Mouse (Mus musculus) right cerebral cortex, adult 18-20 months (tissue): Measurements from ENCODE around the gene Rab37.

ENCODE experiments used
- DNase-seq: peaks from one replicate; pipeline ENCODE4 v3.0.0; 2022; ENCODE audit warnings: mixed read lengths

Gene Rab37

DNA sequence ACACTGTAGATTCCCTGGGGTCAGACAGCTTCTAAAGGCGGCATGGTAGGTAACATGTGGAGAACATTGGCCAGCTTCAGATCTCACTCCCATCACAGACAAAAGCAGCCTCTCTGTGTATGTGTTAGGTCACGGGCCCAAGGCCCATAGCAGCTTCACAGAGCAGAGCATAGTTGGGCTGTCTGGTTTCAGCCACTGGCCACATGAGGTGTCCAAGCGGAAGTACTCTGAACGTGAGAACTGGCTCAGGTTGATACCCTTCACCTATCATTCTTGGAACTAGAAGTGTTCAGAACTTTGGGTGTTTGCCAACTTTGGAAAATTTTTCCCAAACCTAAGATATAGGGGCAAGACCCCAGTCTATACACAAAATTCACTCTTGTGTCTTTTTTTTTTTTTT lies 78.2 kb downstream of the Rab37 start:
- no peak for DNase-seq

DNA sequence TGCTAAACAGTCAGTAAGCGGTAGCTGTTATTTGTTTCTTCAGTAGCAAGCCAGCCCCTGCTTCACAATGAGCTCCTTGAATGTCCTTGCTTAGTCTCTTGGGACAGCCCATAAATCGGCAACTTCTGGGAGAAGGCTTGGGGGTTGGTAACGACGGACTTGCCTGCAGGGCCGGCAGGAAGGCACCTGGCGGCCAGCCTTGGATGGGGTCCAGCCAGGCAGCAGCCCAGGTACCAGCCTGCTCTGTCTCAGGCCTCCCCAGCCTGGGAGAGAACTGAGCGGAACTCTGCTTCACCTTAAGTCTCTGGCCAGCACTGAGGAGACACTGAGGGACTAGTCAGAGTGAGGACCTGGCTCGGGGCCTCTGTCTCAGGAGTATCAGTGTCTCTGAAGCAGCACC lies 79.9 kb downstream of the Rab37 start:
- no peak for DNase-seq

DNA sequence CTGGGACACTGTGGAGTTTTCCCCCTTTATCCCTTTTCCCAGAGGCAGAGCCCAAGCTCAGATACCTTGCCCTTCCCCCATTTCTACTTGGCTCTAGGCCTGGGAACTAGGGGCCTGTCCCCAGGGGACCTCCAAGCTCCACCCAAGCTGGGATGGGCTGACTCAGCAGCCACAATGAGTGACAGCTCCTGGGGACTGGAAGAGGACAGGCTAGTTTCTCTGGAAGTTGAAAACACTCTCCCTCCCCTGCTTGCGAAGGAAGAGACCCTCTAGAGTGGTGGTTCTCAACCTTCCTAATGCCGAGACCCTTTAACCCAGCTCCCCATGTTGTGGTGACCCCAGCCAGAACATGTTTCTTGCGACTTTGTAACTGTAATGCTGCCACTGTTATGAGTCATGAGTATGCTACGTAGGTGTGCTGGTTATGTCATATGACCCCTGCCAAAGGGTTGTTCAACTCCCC lies 81.6 kb downstream of the Rab37 start:
- no peak for DNase-seq

DNA sequence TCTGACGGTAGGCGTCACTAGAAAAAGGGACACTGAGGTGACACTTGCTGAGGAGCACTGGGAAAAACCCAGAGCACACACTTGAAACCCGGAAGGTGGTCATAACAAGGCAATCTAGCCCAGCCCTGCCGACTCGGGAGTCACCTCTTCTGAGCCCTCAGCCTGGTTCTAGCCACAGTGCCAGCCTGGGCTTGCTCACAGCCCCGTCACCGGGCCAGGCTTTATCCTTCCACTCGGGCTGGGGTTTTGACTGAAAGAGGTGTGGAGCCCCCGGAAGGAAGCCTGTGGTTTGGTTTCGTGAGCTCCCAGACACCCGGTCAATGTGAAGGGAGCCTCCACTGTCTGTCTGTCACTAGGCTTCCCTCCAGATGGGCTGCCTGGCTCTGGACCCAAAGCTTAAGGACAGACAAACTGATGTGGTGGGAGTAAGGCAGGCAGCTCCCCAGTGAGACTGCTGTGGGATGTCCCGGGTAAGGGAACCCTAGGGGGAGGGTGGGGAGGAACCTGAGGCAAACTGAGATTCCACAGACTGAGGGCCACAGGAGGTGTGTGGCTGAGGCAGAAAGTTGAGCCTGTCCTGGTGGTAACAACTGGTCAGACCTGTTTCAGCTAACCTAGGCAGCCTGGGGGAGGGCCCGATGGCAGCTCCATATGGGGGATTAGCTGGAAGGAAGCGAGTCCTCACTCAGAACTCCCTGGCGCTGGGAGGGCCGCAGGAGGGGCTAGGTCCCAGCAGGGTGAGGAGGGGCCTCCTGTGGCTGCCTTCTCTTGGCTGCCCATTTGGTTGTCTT lies 82.5 kb downstream of the Rab37 start:
- no peak for DNase-seq

DNA sequence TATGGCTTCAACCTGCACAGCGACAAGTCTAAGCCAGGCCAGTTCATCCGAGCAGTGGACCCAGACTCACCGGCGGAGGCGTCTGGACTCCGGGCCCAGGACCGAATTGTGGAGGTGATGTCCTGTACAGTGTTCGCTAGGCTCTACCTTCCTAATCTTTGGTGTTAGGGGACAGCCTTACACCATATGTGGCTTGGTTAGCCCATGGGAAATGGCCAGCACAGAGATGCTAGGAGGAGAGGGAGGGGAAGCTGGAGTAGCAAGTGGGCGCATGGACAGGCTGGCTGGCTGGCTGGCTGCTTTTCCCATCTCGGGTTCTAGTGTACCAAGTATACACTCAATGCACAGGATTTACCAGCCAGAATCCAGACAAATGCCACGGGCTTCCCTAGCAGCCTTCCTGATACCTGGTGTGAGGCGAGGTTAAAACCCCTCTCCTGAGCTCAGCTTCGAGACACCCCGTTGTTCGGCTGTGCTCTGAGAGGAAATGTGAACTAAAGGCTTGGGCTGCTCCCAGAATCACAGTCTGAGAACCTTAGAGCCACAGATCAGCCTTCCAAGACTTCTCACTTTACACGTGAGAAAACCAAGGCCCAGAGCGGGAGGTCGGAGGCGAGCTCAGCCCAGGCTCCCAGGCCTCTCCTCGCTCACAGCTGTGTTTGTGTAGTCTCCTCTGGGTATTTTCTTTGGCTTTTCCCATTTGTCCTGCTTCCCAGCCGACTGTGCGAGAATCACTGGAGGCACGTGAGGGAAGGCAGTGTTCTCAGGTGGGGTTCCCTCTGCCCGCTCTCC lies 85.4 kb downstream of the Rab37 start:
- no peak for DNase-seq

DNA sequence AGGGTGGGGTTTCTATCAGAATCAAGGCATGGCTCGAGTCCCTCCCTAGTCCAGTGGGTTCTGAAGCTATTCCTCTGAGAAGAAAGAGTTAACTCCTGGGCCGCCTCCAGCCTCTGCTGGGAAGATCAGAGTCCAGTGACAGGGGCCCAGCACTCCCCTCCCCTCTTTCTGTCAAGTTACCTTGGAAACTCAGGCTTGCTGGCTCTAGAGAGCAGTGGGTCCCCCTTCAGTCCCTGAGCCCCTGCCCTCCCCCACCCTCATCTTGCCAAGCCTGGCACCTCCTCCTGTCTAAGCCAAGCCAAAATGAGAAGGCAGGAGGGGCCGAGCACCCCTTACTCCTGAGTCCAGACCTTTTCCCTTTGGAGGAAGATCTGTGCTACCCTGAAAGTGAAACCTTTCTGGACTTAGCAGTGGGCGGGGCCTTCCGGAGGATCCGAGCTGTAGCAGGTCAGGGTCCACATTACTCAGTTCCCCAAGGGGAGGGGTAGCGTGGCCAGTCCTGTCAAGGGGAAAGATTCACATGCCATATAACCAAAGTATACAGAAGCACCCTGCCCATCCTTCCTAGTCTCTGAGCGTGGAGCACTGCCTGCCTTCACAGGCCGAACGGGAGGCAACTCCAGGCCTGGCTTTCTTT lies 86.4 kb downstream of the Rab37 start:
- DNase-seq, result no peak

GRCm38 (mm10) chr11:115178766-115179165 lies 87.5 kb downstream of the Rab37 start:
- DNase-seq, result no peak

DNA sequence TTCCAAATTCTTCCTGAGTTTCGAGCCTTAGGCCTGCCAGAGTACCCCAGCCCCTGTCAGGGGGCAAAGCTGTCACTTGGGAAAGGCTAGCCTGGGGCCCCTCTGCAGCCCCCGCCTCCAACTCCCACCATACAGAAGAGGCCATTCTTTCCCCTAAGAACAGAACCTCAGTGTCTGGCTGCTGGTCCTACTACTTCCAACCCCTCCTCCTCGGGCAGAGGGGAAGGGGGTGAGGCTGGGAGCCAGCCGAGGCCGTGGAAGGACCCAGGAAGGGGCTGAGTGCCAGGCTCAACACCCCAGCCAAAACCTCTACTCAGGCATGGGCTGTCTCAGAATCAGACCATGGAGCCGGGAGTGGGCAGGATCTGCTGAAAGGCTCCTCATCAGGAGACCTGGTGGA lies 88.0 kb downstream of the Rab37 start:
- no peak for DNase-seq

DNA sequence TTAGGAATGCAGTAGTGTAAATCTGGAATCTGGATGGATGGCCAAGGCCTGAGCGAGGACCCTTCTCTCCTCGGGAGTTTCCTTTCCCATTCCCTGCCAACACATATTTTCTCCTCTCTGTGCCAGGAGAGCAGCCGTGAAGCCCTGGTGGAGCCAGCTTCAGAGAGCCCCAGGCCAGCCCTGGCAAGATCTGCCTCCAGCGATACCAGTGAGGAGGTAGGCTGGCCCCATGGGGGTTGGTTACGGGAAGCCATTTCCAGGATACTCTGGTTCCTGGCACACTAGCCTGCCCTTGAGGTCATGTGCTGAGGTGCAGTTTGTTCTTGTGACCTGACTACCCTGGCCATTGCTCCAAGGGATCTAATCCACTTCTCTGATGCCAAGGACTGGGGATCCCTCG lies 88.7 kb downstream of the Rab37 start:
- no peak for DNase-seq

GRCm38 (mm10) chr11:115181913-115182638 lies 90.8 kb downstream of the Rab37 start:
- peak; percentile 57 for DNase-seq

DNA sequence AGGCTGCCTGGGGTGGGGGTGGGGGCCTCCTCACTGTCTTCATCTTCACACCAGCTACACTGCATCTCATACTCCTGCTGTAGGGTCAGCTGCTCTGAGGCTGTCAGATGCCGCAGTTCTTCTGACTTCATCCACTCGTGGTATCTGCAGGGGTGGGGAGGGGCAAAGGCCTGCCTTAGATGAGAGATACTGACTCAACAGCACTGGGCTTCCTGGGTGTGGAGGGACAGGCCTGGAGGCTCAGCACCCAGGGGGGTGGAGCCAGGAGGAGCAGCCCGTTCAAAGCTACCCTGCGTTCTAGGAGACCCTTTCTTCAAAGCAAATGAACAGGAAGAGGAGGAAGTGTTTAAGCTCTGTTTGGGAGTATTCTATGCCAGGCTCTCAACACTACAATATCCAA lies 93.7 kb downstream of the Rab37 start:
- no peak for DNase-seq

DNA sequence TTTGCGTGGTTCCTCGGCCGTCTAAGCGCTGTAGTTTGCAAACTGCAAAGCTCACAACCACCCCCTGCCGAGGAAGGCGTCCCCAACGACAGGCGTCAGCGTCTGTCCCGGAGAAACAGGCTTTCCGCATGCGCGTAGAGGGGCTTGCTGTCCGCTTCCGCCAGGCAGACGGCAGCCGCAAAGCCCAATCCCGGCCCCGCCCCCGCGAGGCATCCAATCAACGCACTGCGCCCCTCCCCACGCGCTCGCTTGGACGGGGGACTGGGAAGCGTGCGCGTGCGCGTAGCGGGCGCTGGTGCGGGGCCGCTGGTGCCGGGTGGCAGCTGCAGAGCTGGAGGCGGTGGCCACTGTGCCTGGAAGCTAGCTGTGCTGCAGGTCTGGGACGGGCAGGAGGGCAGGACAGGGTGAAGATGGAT lies 96.0 kb downstream of the Rab37 start, which contains the start of gene Tmem104:
Gene Tmem104, plus strand, starts transcription at position 264 of the 416 bp plus-strand sequence.
- DNase-seq, result peak; percentile 99

- no peak for DNase-seq
Measured at GRCm38 (mm10) chr11:115187693-115188092, 96.5 kb downstream of the Rab37 start, which contains the start of gene Nat9. TSS of gene Nat9 (minus strand) at chr11:115187859.

- DNase-seq, result no peak
Measured at GRCm38 (mm10) chr11:115188539-115189231, 97.5 kb downstream of the Rab37 start.

DNA sequence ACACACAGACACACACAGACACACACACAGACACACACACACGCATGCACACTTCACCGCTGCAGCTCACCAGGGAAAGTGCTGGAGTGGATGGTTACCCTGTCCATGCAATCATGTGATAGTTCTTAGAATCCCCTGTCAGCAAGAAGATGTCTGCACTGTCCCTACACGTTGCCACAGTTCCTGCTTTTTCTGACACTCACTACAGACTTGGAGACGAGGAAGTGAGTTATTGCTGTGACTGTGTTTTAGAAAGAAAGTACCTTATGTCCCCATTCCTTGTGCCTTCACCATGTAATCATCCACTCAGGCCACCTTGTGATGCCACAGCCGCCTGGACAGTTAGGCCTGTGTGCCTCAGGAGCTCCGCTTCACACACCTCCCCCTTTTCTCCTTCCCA lies 98.1 kb downstream of the Rab37 start:
- no peak for DNase-seq

DNA sequence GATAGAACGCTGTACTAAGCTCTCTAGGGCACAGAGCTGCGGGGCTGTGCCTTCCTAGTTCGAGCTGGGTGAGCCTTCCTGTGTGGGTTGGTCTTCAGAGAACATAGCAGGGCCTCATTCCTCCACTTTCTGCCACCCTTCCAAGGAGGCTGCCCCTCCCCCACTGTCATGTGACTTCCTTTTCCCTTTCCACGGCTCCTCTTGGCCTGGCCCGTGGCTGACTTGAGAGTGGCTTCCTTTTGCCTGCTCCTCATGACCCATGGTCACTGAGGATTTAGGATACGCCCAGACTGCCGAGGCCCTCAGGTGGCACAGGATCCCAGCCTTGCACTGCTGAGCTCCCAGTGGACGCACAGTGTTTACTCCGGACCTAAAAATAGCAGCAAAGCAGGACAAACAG lies 100.9 kb downstream of the Rab37 start:
- no peak for DNase-seq

DNA sequence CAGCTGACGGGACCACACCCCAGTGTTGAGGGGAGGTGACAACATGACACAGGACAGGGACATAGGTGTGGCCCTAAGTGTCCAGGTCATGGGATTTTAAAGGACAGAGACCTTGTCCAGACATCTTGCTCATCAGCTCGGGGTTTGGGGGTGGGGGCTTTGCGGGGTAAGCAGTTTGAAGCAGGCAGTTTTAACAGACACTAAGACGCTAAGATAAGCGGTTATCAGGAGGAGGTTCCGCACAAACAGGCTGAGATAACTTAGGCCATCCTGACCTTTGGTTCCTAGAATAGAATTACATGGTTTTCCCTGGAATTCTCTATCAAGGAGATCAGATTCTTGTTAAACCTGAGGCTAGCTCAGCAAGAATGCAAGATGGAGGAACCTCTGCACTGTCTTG lies 103.5 kb downstream of the Rab37 start:
- no peak for DNase-seq

GRCm38 (mm10) chr11:115195933-115196332 lies 104.7 kb downstream of the Rab37 start:
- no peak for DNase-seq

DNA sequence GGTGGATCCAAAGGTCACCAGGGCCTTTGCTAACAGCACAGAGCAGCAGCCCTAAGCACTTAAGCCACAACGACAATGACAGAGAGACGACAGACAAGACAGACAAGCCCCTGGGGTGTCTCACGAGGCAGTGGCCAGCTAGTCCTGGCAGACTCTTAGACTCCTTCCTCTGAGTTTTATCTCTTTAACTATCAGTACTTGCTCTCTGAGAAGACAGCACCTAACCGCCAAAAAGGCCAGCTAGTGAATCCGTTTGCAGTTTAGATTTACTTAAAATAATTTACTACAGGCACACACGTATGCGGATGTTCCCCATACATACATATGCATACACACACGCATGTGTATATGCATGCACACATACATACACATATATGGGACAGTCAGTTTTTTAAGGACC lies 106.3 kb downstream of the Rab37 start:
- no peak for DNase-seq

DNA sequence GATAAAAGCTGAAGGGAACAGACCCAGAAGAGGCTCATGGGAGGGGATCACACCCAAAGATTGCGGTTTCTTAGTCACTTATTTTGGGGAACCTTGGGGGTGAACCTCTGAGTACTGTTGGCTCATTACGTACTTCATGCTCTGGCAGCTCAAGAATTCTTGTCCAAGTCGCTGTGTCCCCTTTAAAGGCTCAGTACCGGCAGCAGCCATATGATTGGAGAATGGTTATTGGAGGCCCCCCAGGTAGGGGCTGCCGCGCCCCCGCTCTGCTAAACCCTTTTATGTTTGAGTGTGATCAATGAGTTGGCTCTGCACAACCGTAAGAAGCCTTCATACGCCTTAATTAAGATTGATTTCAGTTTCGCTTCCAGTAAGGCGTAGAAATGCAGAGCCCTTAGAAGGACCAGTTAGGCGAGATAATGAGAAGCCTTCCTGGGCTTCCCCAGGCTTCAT lies 107.7 kb downstream of the Rab37 start:
- no peak for DNase-seq

DNA sequence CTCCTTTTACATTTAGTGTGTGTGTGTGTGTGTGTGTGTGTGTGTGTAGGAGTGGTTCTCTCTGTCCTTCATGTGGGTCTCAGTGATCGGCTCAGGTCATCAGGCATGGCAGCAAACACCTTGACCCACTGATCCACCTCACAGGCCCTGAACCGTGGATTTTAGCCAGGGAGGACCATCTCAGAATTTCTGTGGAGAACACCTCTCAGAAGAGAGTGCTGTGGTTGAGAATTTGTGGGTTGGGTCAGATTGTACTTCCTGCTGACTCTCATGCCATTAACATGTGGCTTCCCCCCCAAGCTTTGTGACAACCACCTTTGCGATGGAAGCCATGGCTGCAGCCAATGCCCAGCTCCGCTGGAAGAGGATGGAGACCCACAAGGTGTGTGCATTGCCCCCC lies 109.3 kb downstream of the Rab37 start:
- no peak for DNase-seq

DNA sequence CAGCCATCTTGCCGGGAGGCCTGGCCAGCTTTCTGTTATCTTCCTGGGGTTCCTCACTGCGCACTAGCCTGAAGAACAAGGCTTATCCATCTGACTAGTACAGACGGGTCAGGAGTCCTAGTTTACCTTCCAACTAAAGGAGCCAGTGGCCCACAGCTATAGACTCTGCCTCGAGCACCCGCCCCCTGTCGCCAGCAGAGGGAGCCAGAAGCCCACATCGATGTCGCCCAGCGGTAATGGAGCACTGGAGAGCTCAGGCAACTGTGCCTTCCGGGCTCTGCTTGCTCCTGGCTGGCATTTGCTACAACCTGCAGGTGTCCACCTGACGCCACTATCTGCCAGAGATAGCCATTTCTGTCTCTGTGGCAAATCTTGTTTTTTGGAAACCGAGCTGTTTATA lies 111.1 kb downstream of the Rab37 start:
- DNase-seq, result peak; percentile 70
